Mouse (Mus musculus): ENCODE data around the gene Brca1. TPM values are rescaled to one million over a fixed set of nuclear protein-coding genes. Genes with fewer than 3 reads are reported as not detected.

Gene Brca1
- polyA plus RNA-seq, 1 experiment = 1.0 TPM

DNA sequence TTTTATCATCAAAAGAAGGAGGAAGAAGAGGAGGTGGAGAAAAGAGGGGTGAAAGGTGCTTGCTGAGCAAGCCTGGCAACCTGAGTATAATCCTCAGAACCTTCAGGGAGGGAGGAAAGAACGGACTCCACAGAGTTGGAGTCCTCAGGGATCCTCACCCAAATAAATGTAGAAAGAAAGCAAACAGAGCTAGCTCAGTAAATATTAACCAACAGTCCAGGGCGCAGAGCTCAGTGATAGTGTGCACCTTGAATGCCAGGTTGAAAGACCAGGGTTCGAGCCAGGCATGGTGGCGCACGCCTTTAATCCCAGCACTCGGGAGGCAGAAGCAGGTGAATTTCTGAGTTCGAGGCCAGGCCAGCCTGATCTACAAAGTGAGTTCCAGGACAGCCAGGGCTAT is 96.1 kb downstream of the Brca1 start:
- Histone ChIP-seq H3ac (ENCODE audit: control insufficient read depth, insufficient read length) (no peak overlapping the region), H3K36me3 (ENCODE audit: control insufficient read depth, insufficient read depth) (peaks cover 16% of the 10 kb centered on the region), H3K4me3 (no peak overlapping the region), H3K4me2 (ENCODE audit: low read depth) (no peak overlapping the region), H3K27me3 (ENCODE audit: control insufficient read depth, insufficient read depth, insufficient read length) (no peaks in the 10 kb centered on the region), H3K79me2 (ENCODE audit: control insufficient read depth, insufficient read depth) (no peaks in the 10 kb centered on the region)
- TF ChIP-seq CEBPB (IDR thresholded peaks at IDR 0.05; ENCODE audit: insufficient read depth, poor library complexity, severe bottlenecking) (no peak), MYOG (IDR thresholded peaks at IDR 0.05; ENCODE audit: control insufficient read depth in 1 of 3, insufficient read depth in 1 of 3, insufficient read length in 2 of 3, low read depth in 2 of 3) (no peak), USF1 (IDR thresholded peaks at IDR 0.05; ENCODE audit: low read depth) (no peak), TCF12 (IDR thresholded peaks at IDR 0.05; ENCODE audit: insufficient read depth, poor library complexity, severe bottlenecking) (no peak), SRF (IDR thresholded peaks at IDR 0.05; ENCODE audit: control insufficient read depth, insufficient read length, low read depth) (no peak), POLR2A (IDR thresholded peaks at IDR 0.05; ENCODE audit: insufficient read length, low read depth) (no peak), TCF3 (IDR thresholded peaks at IDR 0.05; ENCODE audit: insufficient read length, low read depth) (no peak), E2F4 (IDR thresholded peaks at IDR 0.05; ENCODE audit: insufficient read depth) (no peak), MYOD1 (IDR thresholded peaks at IDR 0.05; ENCODE audit: control insufficient read depth in 1 of 3, insufficient read length in 2 of 3, low read depth in 2 of 3) (no peak), POLR2AphosphoS2 (IDR thresholded peaks at IDR 0.05; ENCODE audit: insufficient read length, low read depth) (no peak), REST (IDR thresholded peaks at IDR 0.05; ENCODE audit: insufficient read depth, insufficient read length) (no peak), MAX (IDR thresholded peaks at IDR 0.05; ENCODE audit: low read depth) (no peak)

DNA sequence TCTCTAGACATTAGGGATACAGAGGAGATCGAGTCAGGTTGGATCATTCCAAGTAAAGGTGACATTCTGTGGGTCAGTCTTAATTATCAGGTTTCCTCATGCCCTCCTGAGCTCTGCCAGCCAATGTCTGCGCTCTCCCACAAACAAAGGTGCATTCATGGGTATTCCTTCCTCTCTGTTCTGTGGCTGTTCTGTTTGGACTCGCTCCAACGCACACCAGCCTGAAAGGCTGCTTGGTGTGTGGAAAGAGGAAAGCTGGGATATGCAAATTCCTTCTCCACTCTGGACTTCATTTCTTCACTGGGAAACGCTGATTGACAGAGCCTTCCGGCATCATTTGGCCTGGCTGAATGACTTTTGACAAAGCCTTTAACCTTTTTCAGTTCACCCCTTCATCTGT is 97.1 kb downstream of the Brca1 start:
- Histone ChIP-seq H3ac (ENCODE audit: control insufficient read depth, insufficient read length) (no peak overlapping the region), H3K79me2 (ENCODE audit: control insufficient read depth, insufficient read depth) (no peaks in the 10 kb centered on the region), H3K27me3 (ENCODE audit: control insufficient read depth, insufficient read depth, insufficient read length) (no peaks in the 10 kb centered on the region), H3K4me3 (no peak overlapping the region), H3K4me2 (ENCODE audit: low read depth) (peak overlapping the region; percentile 81), H3K36me3 (ENCODE audit: control insufficient read depth, insufficient read depth) (peaks cover 9% of the 10 kb centered on the region)
- TF ChIP-seq USF1 (IDR thresholded peaks at IDR 0.05; ENCODE audit: low read depth) = no peak
- no peak for TF ChIP-seq TCF3 (IDR thresholded peaks at IDR 0.05; ENCODE audit: insufficient read length, low read depth)
- no peak for TF ChIP-seq TCF12 (IDR thresholded peaks at IDR 0.05; ENCODE audit: insufficient read depth, poor library complexity, severe bottlenecking)
- no peak for TF ChIP-seq POLR2A (IDR thresholded peaks at IDR 0.05; ENCODE audit: insufficient read length, low read depth)
- no peak for TF ChIP-seq E2F4 (IDR thresholded peaks at IDR 0.05; ENCODE audit: insufficient read depth)
- TF ChIP-seq MYOG (IDR thresholded peaks at IDR 0.05; ENCODE audit: control insufficient read depth in 1 of 3, insufficient read depth in 1 of 3, insufficient read length in 2 of 3, low read depth in 2 of 3) = no peak
- TF ChIP-seq POLR2AphosphoS2 (IDR thresholded peaks at IDR 0.05; ENCODE audit: insufficient read length, low read depth) = peak; percentile 41
- no peak for TF ChIP-seq MYOD1 (IDR thresholded peaks at IDR 0.05; ENCODE audit: control insufficient read depth in 1 of 3, insufficient read length in 2 of 3, low read depth in 2 of 3)
- TF ChIP-seq MAX (IDR thresholded peaks at IDR 0.05; ENCODE audit: low read depth) = no peak

- peaks cover 5% of the 10 kb centered on the region for H3K36me3 ChIP-seq (ENCODE audit: control insufficient read depth, insufficient read depth)
- TF ChIP-seq CEBPB (IDR thresholded peaks at IDR 0.05; ENCODE audit: insufficient read depth, poor library complexity, severe bottlenecking) = no peak
- TF ChIP-seq MYOD1 (IDR thresholded peaks at IDR 0.05; ENCODE audit: control insufficient read depth in 1 of 3, insufficient read length in 2 of 3, low read depth in 2 of 3) = no peak
- no peak for TF ChIP-seq POLR2AphosphoS2 (IDR thresholded peaks at IDR 0.05; ENCODE audit: insufficient read length, low read depth)
- no peak for TF ChIP-seq POLR2A (IDR thresholded peaks at IDR 0.05; ENCODE audit: insufficient read length, low read depth)
- no peak for TF ChIP-seq USF1 (IDR thresholded peaks at IDR 0.05; ENCODE audit: low read depth)
- no peak for TF ChIP-seq REST (IDR thresholded peaks at IDR 0.05; ENCODE audit: insufficient read depth, insufficient read length)
- TF ChIP-seq E2F4 (IDR thresholded peaks at IDR 0.05; ENCODE audit: insufficient read depth) = no peak
- no peak for TF ChIP-seq MAX (IDR thresholded peaks at IDR 0.05; ENCODE audit: low read depth)
- no peak for TF ChIP-seq TCF3 (IDR thresholded peaks at IDR 0.05; ENCODE audit: insufficient read length, low read depth)
- no peak for TF ChIP-seq SRF (IDR thresholded peaks at IDR 0.05; ENCODE audit: control insufficient read depth, insufficient read length, low read depth)
- TF ChIP-seq TCF12 (IDR thresholded peaks at IDR 0.05; ENCODE audit: insufficient read depth, poor library complexity, severe bottlenecking) = no peak
- no peak for TF ChIP-seq MYOG (IDR thresholded peaks at IDR 0.05; ENCODE audit: control insufficient read depth in 1 of 3, insufficient read depth in 1 of 3, insufficient read length in 2 of 3, low read depth in 2 of 3)
- no peaks in the 10 kb centered on the region for H3K27me3 ChIP-seq (ENCODE audit: control insufficient read depth, insufficient read depth, insufficient read length)
Measured at GRCm38 (mm10) chr11:101452093-101452774, 99.5 kb downstream of the Brca1 start.

GRCm38 (mm10) chr11:101451536-101451935 is 100.2 kb downstream of the Brca1 start:
- no peak overlapping the region for H3K4me2 ChIP-seq (ENCODE audit: low read depth)
- no peak overlapping the region for H3K4me3 ChIP-seq
- no peak for TF ChIP-seq MYOG (IDR thresholded peaks at IDR 0.05; ENCODE audit: control insufficient read depth in 1 of 3, insufficient read depth in 1 of 3, insufficient read length in 2 of 3, low read depth in 2 of 3)
- no peak for TF ChIP-seq USF1 (IDR thresholded peaks at IDR 0.05; ENCODE audit: low read depth)
- TF ChIP-seq TCF12 (IDR thresholded peaks at IDR 0.05; ENCODE audit: insufficient read depth, poor library complexity, severe bottlenecking) = no peak
- no peak for TF ChIP-seq CEBPB (IDR thresholded peaks at IDR 0.05; ENCODE audit: insufficient read depth, poor library complexity, severe bottlenecking)
- TF ChIP-seq POLR2AphosphoS2 (IDR thresholded peaks at IDR 0.05; ENCODE audit: insufficient read length, low read depth) = no peak
- TF ChIP-seq MAX (IDR thresholded peaks at IDR 0.05; ENCODE audit: low read depth) = no peak
- no peak for TF ChIP-seq TCF3 (IDR thresholded peaks at IDR 0.05; ENCODE audit: insufficient read length, low read depth)
- TF ChIP-seq REST (IDR thresholded peaks at IDR 0.05; ENCODE audit: insufficient read depth, insufficient read length) = no peak
- TF ChIP-seq E2F4 (IDR thresholded peaks at IDR 0.05; ENCODE audit: insufficient read depth) = no peak
- no peak for TF ChIP-seq SRF (IDR thresholded peaks at IDR 0.05; ENCODE audit: control insufficient read depth, insufficient read length, low read depth)
- no peak for TF ChIP-seq POLR2A (IDR thresholded peaks at IDR 0.05; ENCODE audit: insufficient read length, low read depth)
- TF ChIP-seq MYOD1 (IDR thresholded peaks at IDR 0.05; ENCODE audit: control insufficient read depth in 1 of 3, insufficient read length in 2 of 3, low read depth in 2 of 3) = no peak
- H3ac ChIP-seq (ENCODE audit: control insufficient read depth, insufficient read length) = no peak overlapping the region
- H3K27me3 ChIP-seq (ENCODE audit: control insufficient read depth, insufficient read depth, insufficient read length) = no peaks in the 10 kb centered on the region
- H3K79me2 ChIP-seq (ENCODE audit: control insufficient read depth, insufficient read depth) = no peaks in the 10 kb centered on the region
- H3K36me3 ChIP-seq (ENCODE audit: control insufficient read depth, insufficient read depth) = no peaks in the 10 kb centered on the region

More at GRCm38 (mm10) chr11:101452093-101452774, 99.5 kb downstream of the Brca1 start:
- Histone ChIP-seq H3K4me3 (no peak overlapping the region), H3ac (ENCODE audit: control insufficient read depth, insufficient read length) (no peak overlapping the region), H3K4me2 (ENCODE audit: low read depth) (no peak overlapping the region), H3K79me2 (ENCODE audit: control insufficient read depth, insufficient read depth) (no peaks in the 10 kb centered on the region)

All from myocyte (in vitro differentiated cells).